Mouse (Mus musculus) gastrocnemius, postnatal 36 days (tissue): ENCODE measurements at regions not wholly inside any gene's neighbourhood (a gene's known extent, or its start where the extent isn't known, plus 50 kb on each side); places are given as distances from the start of the nearest gene placed in this dataset.

Source experiments
- DNase-seq, 2 experiments: peaks; one replicate each; pipeline ENCODE4 v3.0.0; 2022
- intact Hi-C: fragments of 180-260 bp; cut with DNase I; formaldehyde crosslinking; loops from one replicate; pipeline ENCODE4 v1.15.1; 2025

GRCm38 (mm10) chr1:79925776-79926175 is 64.8 kb upstream of the Serpine2 start:
- intact Hi-C loops: no loop called here
- DNase-seq: no peak

DNA sequence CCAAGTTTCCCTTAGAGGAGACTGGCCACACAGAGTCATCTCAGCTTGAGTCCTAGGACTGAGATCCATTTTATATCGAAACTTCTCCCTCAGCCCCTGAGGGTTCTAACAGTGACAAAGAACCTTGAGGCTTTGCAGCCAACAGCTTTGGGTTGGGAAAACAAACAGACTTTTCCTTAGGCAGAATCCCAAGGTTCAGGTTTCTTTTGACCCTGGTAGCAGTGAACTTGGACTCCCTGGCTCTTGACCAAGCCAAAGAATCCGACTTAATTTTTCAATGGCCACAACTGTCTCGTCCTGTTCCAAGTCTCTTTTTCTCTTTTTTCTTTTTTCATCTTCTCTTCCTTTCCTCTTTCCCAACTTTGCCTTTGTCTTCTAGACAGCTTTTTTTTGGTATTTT is 60.9 kb upstream of the Serpine2 start:
- intact Hi-C loops: no loop called here
- no peak for DNase-seq

- intact Hi-C loops: no loop called here
- DNase-seq: no peak
These were observed 60.4 kb upstream of the Serpine2 start for GRCm38 (mm10) chr1:79921333-79921732.

GRCm38 (mm10) chr1:79917426-79918150 is 56.6 kb upstream of the Serpine2 start:
- DNase-seq: peak; percentile 73 to 76
- intact Hi-C loops: no loop called here
